In the genomic region with DNA sequence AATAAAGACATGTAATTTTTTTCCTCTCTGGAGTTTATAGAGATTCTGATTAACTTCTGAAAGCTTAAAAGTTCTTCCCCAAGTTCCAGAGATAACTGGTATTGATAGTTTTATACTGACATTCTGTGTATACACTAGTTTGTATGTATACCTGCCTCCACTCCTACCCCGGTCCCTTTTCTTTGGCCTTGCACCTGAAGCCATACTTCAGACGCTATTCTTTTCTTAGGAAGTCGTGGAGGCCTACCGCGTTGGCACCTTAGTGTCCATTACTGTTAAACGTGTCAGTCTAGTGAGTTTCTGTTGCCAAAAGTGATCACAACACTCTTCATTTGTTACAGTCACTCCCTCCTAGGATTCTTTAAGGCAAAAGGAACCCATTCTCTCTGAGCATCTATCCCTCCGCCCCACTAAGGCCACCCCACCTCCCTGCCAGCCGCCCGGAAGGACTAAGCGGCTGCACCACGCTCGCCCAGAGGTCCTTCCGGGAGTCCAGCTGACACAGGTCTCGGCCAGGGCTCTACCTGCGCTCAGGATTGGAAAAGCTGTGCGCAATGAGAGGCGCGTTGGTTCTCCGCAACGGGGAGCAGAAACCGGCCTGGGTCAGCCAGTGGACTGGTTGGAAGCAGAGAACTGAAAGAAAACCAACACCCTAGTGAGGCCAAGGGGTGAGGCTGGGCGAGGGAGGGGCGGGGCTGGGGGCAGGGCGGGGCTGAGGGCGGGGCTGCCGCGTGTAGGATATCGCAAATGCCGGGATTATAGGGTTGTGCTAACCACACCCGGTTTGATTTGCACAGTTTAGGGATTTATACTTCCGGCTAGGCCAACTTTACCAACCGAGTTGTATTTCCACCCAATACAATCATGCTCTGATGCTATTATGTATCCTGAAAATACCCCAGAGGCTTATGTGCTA, we compare ENCODE assay signal across 8 mouse cellular contexts. TPM values are rescaled to one million over a fixed set of nuclear protein-coding genes. Genes with fewer than 3 reads are reported as not detected.
DNase-seq lines count a peak whose midpoint lies in the region; ATAC-seq and TF ChIP-seq lines count a peak whose summit lies in the region.

A gene (minus strand): TSS at position 672 of the 916 bp plus-strand sequence.

- peak within 1 kb of the TSS; percentile 59 for H3K9ac ChIP-seq in forebrain, embryonic 16.5 days (replicated peaks; ENCODE audit: low read depth, low read length)
- peak within 1 kb of the TSS; percentile 50 for H3K9ac ChIP-seq in lung, embryonic 15.5 days

- intact Hi-C loops in heart, postnatal 36 days (cut with DNase I) = loop anchor here (5.0 to 10.0 kb wide), 2 partner anchors 62 to 195 kb away; a partner anchor contains a TSS

- 7% methylated on average over 32 of the region's 32 CpGs for whole genome bisulfite sequencing in forebrain, embryonic 16.5 days
- 6% methylated on average over 32 of the region's 32 CpGs for whole genome bisulfite sequencing in lung, embryonic 15.5 days
- WGBS in olfactory bulb, adult 2 months = 8% methylated on average over 32 of the region's 32 CpGs

- H3K4me1 ChIP-seq in forebrain, embryonic 16.5 days (replicated peaks; ENCODE audit: control insufficient read depth, insufficient read depth, low read length) = peaks cover 8% of the 10 kb centered on the region
- peaks cover 8% of the 10 kb centered on the region; the same call in 1 of the 2 replicates for H3K4me1 ChIP-seq in lung, embryonic 15.5 days
- peaks cover 5% of the 10 kb centered on the region; the same call in 1 of the 2 replicates for H3K4me1 ChIP-seq in olfactory bulb, adult 2 months (ENCODE audit: control insufficient read depth, insufficient read depth, low read length)

- peak; percentile 86 for ATAC-seq in forebrain, embryonic 16.5 days
- peak; percentile 91 for ATAC-seq in lung, embryonic 15.5 days (ENCODE audit: borderline replicate concordance, extremely low read depth, low FRiP score, low TSS enrichment)

- H3K27me3 ChIP-seq in forebrain, embryonic 16.5 days (replicated peaks; ENCODE audit: control insufficient read depth, insufficient read depth, low read length) = no peaks in the 10 kb centered on the region
- no peaks in the 10 kb centered on the region for H3K27me3 ChIP-seq in lung, embryonic 15.5 days

- no peaks in the 10 kb centered on the region for H3K9me3 ChIP-seq in forebrain, embryonic 16.5 days (ENCODE audit: control insufficient read depth, low read length)
- H3K9me3 ChIP-seq in lung, embryonic 15.5 days = no peaks in the 10 kb centered on the region

- no peaks in the 10 kb centered on the region for H3K36me3 ChIP-seq in forebrain, embryonic 16.5 days (ENCODE audit: control insufficient read depth, insufficient read depth)
- H3K36me3 ChIP-seq in lung, embryonic 15.5 days = peaks cover 3% of the 10 kb centered on the region; the same call in 1 of the 2 replicates

- peak within 1 kb of the TSS; percentile 72 for H3K4me2 ChIP-seq in forebrain, embryonic 16.5 days (ENCODE audit: low read length)
- H3K4me2 ChIP-seq in lung, embryonic 15.5 days = peak within 1 kb of the TSS; percentile 67

- DNase-seq in MEL-GATA-1-ER (ENCODE audit: extremely low read depth, low read depth) = peak; percentile 70
- DNase-seq in cerebellum, adult 18-20 months = peak; percentile 77 to 80
- DNase-seq in heart, postnatal 36 days = peak; percentile 70 to 85
- DNase-seq in layer of hippocampus, adult 2 months (ENCODE audit: low spot score in 2 of 2) = peak; percentile 12 to 27
- peak; percentile 33 to 41 for DNase-seq in thymus, adult 18-20 months

- no peak within 1 kb of the TSS for H3K27ac ChIP-seq in forebrain, embryonic 16.5 days (ENCODE audit: low read length)
- peak within 1 kb of the TSS; percentile 44; the same call in 1 of the 2 replicates for H3K27ac ChIP-seq in layer of hippocampus, adult 2 months
- peak within 1 kb of the TSS; percentile 68 for H3K27ac ChIP-seq in lung, embryonic 15.5 days
- no peak within 1 kb of the TSS for H3K27ac ChIP-seq in olfactory bulb, adult 2 months (ENCODE audit: insufficient read depth, low read depth, low read length)

- no peak for TF ChIP-seq POLR2A in olfactory bulb, adult 2 months (IDR thresholded peaks at IDR 0.05; ENCODE audit: insufficient read depth, low read depth, low read length)

- TF ChIP-seq CTCF in layer of hippocampus, adult 2 months (conservative IDR thresholded peaks at IDR 0.05) = no peak
- TF ChIP-seq CTCF in olfactory bulb, adult 2 months (IDR thresholded peaks at IDR 0.05; ENCODE audit: insufficient read depth, low read depth, low read length) = no peak

- H3K4me3 ChIP-seq in forebrain, embryonic 16.5 days (replicated peaks; ENCODE audit: low read length) = peak within 1 kb of the TSS; percentile 49
- H3K4me3 ChIP-seq in layer of hippocampus, adult 2 months = peak within 1 kb of the TSS; percentile 64
- H3K4me3 ChIP-seq in lung, embryonic 15.5 days = peak within 1 kb of the TSS; percentile 53
- H3K4me3 ChIP-seq in olfactory bulb, adult 2 months (ENCODE audit: insufficient read depth, low read depth, low read length) = peak within 1 kb of the TSS; percentile 67

RNA-seq across cellular contexts. Expression of the gene that starts here (rescaled TPM):
- 1.1 and 2.2 TPM in 2 replicates for polyA plus RNA-seq in forebrain, embryonic 16.5 days (2015; fragmentation: Nextera tagmentation; extraction: Ambion mirVana)
- total RNA-seq in heart, postnatal 36 days (2021) = 10 to 100 TPM; 10.3 to 13.9 TPM
- total RNA-seq in layer of hippocampus, adult 2 months (2021) = 1 to 10 TPM; 2.4 to 3.2 TPM
- 5.3 and 6.2 TPM in 2 replicates for polyA plus RNA-seq in lung, embryonic 15.5 days (2015; fragmentation: Nextera tagmentation; extraction: Ambion mirVana)
- not detected in 2 replicates for polyA plus RNA-seq in olfactory bulb, adult 2 months (2012; ENCODE audit: insufficient read depth, insufficient read length, low replicate concordance, missing spikeins)

Comparison
In these comparisons a context has a peak if more than half of its experiments do, and no peak if none do; other contexts are left out.
1. DNase-seq: peak in every context shown above with its lines; median percentile 78 in cerebellum, adult 18-20 months; 78 in heart, postnatal 36 days; 70 in MEL-GATA-1-ER; 37 in thymus, adult 18-20 months; 20 in layer of hippocampus, adult 2 months.
2. H3K27ac ChIP-seq: peak in layer of hippocampus, adult 2 months (single experiment) and lung, embryonic 15.5 days (single experiment); none in forebrain, embryonic 16.5 days (single experiment) and olfactory bulb, adult 2 months (single experiment).
3. Peak in every context shown above with its lines, with median percentiles within 50 percentile points of each other: H3K4me3 ChIP-seq.